Mouse (Mus musculus): ENCODE measurements around the gene Kdm3a.

Gene Kdm3a

DNA sequence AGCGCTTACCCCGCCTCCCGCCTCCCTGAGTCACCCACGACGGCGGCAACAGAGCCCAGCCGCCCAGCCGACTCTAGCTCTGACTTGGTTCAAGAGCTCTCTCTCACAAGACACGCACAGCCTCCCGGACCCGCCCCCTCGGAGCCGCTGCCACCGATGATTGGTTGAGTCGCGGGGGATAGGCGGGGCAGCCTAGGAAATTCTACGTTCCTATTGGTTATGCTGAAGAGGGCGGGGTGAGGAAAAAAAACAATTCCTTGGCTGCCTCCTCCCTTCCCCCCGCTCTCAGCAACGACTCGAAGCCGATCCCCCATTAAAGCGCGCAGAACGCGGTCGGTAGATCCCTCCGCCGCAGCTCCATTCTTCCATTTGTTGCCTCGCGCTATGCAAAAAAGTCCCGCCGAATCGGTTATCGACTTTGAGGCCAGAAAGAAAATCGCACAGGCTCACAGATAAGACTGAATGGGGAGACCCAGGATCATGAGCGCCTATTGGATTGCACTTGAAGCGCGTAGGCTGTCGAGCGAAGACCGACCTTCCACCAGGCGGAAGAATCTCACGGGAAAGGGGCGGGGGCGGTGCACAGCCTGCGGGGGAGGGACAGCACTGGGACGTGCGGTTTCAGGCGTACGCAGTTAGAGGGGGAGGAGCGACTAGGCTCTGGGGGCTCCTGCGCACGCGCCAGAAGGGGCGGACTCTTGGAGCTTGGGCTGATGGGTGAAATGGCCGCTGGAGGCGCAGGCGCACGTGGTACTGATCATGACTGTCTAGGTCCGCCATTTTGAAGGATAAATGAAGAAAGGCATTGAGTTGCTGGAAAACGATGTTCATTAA lies at the start of gene Kdm3a:
Kdm3a (minus strand) TSS at position 162 of the 834 bp plus-strand sequence.
- peak; percentile 100 for DNase-seq (ENCODE audit: low read depth)

DNA sequence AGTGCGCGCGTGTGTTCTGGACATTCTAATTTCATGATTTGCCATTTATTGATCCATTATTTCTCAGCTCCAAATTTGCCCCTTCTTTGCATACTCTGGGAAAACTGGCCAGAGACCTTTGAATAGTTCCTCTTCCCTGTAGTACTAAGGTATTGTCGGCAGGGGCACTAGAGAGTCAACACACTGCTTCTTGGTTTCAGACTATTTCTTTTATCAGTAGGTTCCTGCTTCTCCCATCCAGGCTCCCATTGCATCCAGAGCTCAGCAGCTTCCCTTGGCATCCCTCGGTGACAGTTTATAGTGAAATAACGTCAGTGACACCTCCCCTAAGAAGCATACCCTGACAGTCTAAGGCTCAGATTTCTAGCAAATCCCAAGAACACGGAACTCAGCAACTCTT lies 46.1 kb upstream of the Kdm3a start:
- DNase-seq (ENCODE audit: low read depth): peak; percentile 11

DNA sequence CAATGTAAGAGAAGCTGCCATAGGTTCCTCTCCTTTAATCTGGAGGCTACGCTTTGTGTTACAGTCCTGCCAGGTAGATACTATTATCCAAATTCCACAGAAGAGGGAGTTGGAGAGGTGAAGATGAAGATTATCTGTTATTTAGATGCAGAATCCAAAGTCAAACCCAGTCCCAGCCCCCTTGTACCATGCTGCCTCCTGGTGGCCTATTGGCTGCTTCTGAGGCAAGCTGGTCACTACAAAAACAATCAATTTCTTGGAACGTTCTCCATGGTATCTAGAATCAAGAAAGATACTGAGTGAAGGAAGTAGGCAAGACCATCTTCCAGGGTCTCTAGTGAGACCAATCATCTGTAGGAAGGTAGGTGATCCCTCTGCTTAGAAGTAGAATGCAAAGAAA lies 40.4 kb upstream of the Kdm3a start:
- peak; percentile 36 for DNase-seq (ENCODE audit: low read depth)

DNA sequence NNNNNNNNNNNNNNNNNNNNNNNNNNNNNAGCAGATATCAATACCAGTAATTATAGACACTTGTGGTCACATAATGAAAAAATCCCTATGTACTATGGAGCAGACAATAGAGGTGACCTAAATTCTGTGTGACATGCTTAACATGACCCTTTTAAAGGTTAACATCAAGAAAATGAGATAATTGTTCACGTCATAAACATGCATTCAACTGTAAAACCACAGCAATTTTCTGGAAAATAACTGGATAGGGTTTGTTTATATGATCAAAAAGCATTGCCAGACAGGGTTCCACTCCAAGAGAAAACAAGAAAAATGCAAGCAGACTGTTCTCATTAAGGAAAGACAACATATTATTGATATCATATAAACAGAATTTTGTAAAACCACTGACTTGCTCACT lies 31.7 kb upstream of the Kdm3a start:
- no peak for DNase-seq (ENCODE audit: low read depth)

DNA sequence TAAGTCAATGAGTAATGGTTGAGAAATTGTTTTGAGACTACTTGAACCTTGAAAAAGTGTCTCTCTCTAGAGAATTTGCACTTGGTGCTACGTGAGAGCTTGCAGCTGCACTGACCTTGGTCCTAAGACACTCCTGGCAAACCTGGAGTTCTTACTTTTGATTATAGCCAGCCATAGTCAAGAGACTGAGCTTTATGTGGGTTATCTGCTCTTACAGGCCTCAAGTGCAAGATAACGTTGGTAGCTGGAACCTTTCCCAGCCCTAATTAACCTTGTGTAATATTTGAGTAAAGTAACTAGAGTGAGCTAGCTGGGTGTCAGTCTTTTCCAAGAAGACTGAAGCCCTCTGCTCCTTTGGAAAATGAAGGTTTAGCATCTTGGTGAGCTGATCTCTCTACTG lies 25.5 kb upstream of the Kdm3a start:
- no peak for DNase-seq (ENCODE audit: low read depth)

DNA sequence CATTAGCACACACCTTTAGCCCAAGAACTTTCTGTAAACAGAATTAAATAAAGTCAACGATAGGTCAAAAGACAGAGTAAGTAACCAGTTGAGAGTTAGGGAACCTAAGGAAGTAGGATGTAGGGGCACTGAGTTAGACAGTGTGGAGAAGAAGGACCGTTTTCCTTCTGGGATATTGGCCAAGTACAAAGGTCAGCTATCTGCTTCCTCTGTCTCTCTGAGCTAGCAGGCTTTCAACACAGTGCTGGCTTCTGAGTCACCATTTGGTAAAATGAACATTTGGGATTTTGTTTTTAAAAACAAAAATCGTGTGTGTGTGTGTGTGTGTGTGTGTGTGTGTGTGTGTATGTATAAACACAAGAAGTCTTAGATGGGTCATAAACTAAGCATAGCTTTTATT lies 23.0 kb upstream of the Kdm3a start:
- DNase-seq (ENCODE audit: low read depth): no peak

DNA sequence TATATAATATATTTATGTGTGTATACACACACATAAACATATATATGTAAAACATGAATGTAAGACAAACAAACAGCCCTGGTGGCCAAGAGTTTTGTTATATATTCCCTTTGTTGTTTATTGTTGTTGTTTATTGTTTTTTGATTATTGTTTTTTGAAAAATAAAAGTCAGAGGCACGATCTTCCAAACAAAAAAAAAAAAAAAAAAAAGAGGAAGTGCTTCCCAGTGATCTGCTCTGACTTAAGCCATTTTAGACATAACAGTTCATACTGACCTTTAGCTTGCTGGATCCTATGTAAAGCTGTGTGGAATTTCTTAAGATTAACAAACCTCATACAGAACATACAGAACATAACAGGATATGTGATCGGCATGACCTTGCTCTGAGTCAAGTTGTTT lies 19.1 kb upstream of the Kdm3a start:
- DNase-seq (ENCODE audit: low read depth): no peak

DNA sequence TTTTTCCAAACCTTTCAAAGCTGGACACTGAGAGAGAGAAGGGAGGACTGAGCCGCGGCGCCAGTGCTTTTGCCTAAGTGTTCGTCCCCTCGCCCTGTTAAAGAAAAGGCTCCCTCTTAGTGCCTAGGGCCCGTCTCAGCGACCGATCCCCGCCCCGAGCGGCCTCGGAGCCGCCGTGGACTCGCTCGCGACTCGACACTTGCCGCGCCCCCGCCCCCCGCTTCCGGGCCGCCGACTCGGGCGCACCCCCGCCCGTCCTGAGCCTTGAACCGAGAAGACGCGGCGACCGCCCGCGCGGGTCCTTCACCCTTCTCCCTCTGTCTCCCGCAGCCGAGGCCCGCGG lies 333 bp downstream of the Kdm3a start:
- no peak for DNase-seq (ENCODE audit: low read depth)

DNA sequence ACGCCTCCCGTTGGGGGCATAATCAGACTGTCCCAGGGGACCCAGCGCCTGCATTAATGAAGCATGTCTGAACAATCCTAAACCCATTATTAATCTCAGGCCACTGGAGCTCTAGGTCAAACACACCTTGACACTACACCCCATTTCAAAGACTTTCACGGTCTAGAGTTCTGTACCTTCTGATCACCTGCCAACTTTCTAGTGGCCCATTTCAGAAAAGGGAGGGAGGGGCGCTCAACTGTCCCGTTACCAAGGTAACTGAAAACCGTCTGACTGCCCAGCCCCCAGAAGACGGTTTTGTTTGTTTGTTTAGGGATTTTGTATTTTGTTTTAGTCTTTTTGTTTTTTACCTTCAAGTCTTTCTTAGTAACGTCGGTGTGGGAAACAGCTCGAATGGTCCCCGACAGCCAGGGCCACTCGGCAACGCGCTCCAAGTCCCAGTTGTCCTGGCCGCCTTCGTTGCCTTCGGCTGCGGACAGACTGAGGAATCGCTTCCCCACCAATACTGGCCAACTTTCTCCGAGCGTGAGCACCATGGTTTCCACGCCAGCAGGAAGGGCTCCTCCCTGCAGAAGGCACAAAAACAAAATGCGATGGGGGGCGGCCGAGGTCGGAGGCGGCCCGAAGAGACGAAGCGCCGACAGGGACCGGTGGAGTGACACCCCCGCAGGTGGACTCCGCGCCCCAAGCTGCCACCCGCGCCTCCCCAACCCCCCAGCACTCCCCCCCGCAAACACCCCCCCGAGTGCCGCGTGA lies 906 bp downstream of the Kdm3a start:
- DNase-seq (ENCODE audit: low read depth): peak; percentile 55

DNA sequence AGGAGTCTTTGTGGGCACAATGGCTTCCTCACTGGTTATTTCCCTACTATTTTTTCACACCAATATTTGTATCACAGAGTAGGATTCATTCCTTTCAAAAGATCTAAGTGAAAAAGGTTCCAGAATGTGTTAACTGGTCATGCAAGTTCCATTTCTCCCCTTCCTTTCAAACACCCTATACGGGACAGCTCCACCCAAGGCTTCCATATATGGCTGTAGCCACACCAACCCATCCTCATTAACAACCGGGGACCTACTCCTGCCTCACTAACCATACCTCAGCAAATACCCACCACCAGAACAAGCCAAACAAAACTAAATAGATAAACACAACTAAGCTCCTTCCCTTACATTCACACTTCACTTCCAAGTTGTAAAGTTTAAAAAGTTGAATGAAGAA lies 1.6 kb downstream of the Kdm3a start:
- DNase-seq (ENCODE audit: low read depth): peak; percentile 21

DNA sequence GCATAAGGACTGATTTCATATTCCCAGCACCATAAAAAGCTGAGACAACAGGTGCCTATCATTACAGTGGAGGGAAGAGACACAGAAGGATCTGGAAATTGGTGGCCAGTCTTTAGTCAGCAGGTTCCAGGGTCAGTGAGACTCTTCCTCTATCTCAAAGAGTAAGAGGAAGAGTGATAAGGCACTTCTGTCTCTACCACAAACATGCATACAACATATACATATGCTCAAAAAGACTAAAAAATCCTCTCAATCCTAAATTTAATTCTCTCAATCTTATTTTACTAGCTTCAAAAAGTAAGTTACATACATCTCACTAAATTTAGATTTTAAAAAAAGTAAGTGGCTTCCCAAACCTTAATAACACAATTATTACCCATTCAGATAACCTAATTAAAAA lies 5.5 kb downstream of the Kdm3a start:
- no peak for DNase-seq (ENCODE audit: low read depth)

DNA sequence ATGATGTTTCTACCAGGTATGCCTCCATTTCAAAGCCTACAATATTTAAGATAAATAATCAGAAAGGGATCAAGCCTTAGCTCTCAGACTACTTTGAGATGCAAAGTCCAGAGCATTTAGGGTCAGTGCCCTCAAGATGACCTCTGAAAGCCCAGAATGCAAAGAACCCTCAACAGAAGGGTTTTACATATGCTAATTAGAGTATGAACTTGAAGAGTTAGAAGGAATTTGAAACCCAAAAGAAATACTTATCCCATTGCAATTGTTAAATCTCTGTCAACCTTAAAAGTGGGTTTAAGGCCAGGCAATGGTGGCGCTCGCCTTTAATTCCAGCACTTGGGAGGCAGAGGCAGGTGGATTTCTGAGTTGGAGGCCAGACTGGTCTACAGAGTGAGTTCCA lies 6.8 kb downstream of the Kdm3a start:
- DNase-seq (ENCODE audit: low read depth): no peak

DNA sequence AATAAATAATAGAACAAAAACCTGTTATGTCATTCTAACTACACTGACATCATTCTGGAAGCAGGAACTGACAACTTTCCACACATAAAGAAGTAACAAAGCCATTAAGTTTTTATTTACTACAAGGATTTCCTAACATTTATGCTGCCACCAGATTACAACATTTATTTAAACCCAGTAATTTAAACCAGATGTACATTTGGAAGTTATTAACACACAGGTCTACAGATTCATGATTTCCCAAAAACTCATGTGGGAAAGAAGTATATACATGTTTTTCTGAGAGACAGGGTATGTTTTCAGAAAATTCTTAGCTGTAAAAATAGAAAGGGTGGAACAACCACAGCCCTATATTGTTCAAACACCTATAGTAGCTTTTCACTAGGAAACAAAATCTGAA lies 8.1 kb downstream of the Kdm3a start:
- no peak for DNase-seq (ENCODE audit: low read depth)

DNA sequence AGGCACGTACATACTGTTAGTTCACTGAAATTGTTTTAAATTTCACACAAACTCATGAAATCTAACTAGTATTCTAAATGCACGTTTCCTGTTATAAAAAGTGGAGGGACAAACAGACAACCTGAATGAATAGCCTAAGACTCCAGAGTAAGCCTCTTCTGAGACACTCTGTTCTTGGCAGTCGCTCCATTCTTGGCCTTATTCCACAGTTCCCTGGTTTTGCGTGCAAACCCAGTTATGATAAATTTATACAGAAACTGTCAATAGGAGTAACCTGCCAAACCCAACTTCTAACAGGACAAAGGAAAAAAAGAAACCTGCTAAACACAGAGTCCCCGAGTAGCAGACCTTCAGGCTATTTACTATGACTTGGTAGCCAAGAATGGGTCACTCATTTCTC lies 10.8 kb downstream of the Kdm3a start:
- DNase-seq (ENCODE audit: low read depth): no peak

DNA sequence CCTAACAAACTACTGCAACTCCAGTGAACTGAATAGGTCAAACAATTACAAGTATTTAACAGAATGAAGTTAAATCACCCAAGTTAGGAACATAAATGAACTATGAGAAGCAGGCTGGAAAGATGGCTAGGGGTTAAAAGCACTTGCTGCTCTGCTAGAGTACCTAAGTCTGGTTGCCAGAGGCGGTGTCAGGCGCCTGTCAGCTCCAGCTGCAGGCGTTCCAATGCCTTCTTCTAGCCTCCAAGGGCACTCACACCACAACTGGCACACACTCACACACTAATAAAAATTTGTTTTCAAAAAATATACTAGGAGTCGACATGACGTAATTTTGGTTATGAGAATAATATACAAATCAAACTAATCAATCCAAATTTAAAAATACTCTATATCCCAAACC lies 11.2 kb downstream of the Kdm3a start:
- DNase-seq (ENCODE audit: low read depth): no peak

DNA sequence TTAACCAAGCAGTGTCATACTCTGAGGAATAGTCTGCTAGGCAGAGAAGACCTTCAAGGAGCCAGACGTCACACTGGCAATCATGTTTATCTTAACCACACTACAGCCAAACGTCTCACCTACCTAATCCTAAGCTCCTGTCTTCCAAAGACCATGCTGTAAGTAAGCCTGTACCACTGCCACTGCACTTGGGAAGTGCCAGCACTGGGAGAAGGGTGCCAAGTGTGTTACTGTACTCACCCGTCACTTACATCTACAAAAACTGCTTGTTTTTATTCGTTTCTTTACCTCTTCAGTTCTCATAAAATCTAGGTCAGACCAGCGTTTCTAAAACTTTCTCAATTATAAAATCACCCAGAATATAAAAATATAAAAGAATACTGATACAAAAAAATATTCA lies 15.8 kb downstream of the Kdm3a start:
- DNase-seq (ENCODE audit: low read depth): no peak

DNA sequence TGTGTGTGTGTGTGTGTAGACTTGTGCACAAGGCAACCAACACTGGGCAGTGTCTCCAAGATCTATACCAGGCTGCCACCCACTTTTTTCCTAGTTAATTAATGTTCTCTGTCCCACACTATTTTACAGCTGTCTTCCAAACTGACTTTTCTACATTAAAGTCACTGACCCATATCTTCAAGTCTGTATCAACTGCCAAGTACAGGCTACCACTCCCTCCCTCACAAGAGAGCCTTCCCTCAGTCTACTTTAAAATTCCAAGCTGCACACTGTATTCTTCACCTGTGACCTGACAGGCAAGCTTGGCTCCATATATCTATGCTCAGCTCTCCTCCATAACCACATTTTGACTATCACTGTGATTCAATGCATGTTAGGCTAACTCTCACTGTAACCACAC lies 19.6 kb downstream of the Kdm3a start:
- no peak for DNase-seq (ENCODE audit: low read depth)

DNA sequence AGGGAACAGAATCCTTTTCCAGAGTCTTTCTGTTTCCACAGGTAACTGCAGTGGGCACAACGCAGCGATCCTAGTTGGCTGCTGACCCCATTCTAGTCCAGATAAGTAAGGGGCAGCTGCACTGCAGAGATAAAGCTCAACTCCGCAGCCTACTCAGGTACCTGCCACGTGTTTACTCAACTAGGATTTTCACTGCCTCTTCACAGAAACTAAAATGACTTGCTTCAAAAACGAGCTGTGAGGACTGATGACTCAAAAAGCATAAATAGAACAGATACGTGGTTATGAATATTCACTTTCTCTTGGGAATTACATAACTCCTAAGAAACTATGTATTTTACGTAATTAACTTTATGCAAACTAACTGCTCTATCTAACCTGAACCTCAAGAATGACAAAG lies 22.8 kb downstream of the Kdm3a start:
- DNase-seq (ENCODE audit: low read depth): no peak

DNA sequence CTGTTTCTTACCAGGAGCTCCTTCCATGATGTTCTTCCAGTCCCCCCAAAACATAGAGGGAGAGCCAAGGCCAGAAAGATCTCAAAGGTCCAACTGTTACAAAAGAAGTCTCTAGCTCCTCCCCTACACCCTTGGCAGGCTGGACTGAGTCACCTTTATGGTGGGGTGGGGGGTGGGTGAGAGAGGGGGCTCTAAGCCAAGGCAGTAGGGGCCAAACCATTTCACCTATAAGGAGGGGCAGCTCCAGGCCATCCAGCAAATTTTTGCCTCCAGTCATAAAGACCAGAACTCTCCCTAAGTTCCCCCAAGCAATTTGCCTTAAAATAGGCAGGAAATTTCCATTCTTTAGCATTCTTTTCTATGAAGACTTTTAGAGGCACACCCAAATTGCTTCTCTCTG lies 23.8 kb downstream of the Kdm3a start:
- DNase-seq (ENCODE audit: low read depth): no peak

DNA sequence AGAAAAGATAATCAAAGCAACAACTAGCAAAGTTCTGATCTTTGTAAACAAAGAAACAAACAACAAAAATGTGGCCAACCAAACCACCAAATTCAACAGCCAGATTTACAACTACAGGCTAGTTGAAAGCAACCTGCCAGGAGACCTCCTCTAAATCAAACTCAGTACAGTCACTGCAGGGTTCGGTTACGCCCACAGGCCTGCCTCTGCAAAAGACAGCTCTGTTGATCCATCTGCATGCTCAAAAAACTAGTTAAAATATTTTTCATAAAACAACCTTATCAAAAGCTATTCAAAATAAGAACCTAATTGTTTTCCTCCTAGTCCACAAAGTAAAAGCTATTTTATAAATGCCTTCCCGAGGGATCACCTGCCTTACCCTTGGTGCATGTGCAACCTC lies 25.0 kb downstream of the Kdm3a start:
- DNase-seq (ENCODE audit: low read depth): no peak

DNA sequence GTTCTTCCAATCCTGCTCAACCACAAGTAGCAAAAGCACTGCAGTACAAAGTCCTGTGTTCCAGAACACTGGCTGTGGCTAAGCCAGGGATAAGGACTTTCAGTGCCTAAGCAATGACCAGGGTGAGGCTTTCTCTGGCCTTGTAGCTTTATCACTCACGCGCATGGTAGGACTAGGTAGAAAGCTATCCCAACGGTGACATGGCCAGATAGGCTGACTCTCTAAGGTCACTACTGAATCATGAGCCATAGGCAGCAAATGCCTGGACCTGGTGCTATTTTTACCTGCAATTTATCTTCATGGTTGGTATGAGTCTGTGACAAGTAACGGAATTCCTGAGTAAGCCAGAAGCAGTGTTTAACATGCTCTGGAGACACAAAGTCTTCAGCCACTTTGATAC lies 42.6 kb downstream of the Kdm3a start:
- no peak for DNase-seq (ENCODE audit: low read depth)

DNA sequence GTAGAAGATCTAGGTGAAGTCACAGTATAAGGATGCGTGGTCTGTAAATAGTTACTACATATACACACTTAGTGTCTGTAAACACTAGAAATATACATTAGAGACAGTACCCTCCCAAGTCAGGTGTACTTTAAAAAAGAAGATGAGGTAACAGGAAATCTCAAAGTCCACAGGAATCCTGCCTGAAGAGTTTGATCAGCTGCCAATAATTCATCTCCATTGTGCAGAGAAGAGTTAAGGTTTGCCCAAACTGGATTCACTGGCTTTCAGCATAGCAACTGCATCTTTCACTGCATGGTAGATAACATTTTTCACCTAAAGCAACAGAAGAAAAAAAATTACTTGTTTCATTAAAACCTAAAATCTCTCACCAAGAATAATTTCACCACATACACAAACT lies 43.4 kb downstream of the Kdm3a start:
- no peak for DNase-seq (ENCODE audit: low read depth)

DNA sequence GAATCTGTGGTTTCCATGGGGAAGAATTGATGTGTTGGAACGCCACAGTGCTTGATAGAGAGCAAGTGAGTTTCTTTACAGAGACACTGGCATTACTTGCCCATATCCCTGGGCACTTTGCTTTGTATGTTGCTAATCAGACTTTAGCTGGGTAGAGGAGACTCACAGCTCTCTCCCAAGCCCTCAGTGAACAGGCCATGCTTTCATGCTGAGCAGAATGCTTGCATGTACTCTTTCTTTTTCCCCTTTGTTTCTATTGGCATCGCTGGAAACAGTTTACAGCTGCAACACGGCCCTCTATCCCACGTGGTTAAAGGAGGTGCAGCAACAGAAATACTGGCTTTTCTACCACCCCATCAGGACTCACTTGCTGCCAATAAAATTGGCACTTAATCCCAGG lies 49.6 kb downstream of the Kdm3a start:
- DNase-seq (ENCODE audit: low read depth): no peak

DNA sequence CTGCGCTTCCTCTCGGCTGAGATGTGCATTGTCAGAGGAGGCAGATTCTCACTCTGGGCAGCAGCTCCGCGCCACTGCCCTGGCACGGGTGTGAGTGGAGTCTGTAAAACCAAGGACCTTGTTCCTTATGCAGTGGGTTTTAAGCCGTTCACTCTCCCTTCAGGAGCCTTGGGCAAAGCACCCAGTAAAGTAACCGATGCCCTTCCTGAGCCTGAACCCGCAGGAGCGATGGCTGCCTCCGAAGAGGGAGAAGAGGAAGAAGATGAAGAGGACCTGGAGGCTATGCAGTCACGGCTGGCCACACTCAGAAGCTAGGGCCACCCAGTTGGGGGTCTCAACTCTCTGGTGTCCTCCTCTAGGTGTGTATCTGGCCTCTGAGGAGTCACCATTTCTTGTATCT lies 53.3 kb downstream of the Kdm3a start:
- DNase-seq (ENCODE audit: low read depth): no peak

Data from naive thymus-derived CD4-positive, alpha-beta T cell, adult 2 months (primary cell).